7 mouse cellular contexts compared by ENCODE assay signal in genomic region chr7:64192261-64192943, GRCm38 (mm10). TPM values are rescaled to one million over a fixed set of nuclear protein-coding genes. Genes with fewer than 3 reads are reported as not detected.
DNase-seq lines count a peak whose midpoint lies in the region; ATAC-seq lines count a peak whose summit lies in the region.

No protein-coding gene starts in this region.

- WGBS in embryonic facial prominence, embryonic 13.5 days, result 53% methylated on average over 14 of the region's 14 CpGs
- WGBS in neural tube, embryonic 15.5 days, result 72% methylated on average over 14 of the region's 14 CpGs

- H3K27me3 ChIP-seq in embryonic facial prominence, embryonic 13.5 days, result no peaks in the 10 kb centered on the region
- H3K27me3 ChIP-seq in neural tube, embryonic 15.5 days (replicated peaks), result no peaks in the 10 kb centered on the region

- peak overlapping the region; percentile 27; the same call in 1 of the 2 replicates for H3K9ac ChIP-seq in embryonic facial prominence, embryonic 13.5 days
- no peak overlapping the region for H3K9ac ChIP-seq in neural tube, embryonic 15.5 days (replicated peaks)

- H3K4me2 ChIP-seq in embryonic facial prominence, embryonic 13.5 days, result no peak overlapping the region
- no peak overlapping the region for H3K4me2 ChIP-seq in neural tube, embryonic 15.5 days

- 0 out of 2 replicates have a peak, but pooled peaks have one; percentile 34 for ATAC-seq in embryonic facial prominence, embryonic 13.5 days (ENCODE audit: insufficient number of reproducible peaks, insufficient read depth, low FRiP score, low TSS enrichment, low read depth)
- ATAC-seq in neural tube, embryonic 15.5 days (ENCODE audit: low FRiP score), result no peak

- no peaks in the 10 kb centered on the region for H3K9me3 ChIP-seq in embryonic facial prominence, embryonic 13.5 days
- H3K9me3 ChIP-seq in neural tube, embryonic 15.5 days (replicated peaks), result no peaks in the 10 kb centered on the region

- intact Hi-C loops in left cerebral cortex, postnatal 4 days (cut with DNase I), result no loop called here
- intact Hi-C loops in heart, postnatal 10 days (cut with DNase I), result no loop called here

- no peak overlapping the region for H3K4me3 ChIP-seq in embryonic facial prominence, embryonic 13.5 days
- no peak overlapping the region for H3K4me3 ChIP-seq in neural tube, embryonic 15.5 days (replicated peaks)

- peak; percentile 53 for DNase-seq in left cerebral cortex, postnatal 4 days
- DNase-seq in left cerebral cortex, adult 11 months (ENCODE audit: low spot score), result no peak
- DNase-seq in NIH3T3 (ENCODE audit: low read depth), result peak; percentile 77
- peak; percentile 47 to 57 for DNase-seq in heart, postnatal 10 days
- DNase-seq in lung, adult 18-20 months, result peak; percentile 50 to 65

- peak overlapping the region; percentile 51 for H3K27ac ChIP-seq in embryonic facial prominence, embryonic 13.5 days
- H3K27ac ChIP-seq in neural tube, embryonic 15.5 days (replicated peaks), result no peak overlapping the region

- H3K4me1 ChIP-seq in embryonic facial prominence, embryonic 13.5 days, result peaks cover 21% of the 10 kb centered on the region
- no peaks in the 10 kb centered on the region for H3K4me1 ChIP-seq in neural tube, embryonic 15.5 days

- no peaks in the 10 kb centered on the region for H3K36me3 ChIP-seq in embryonic facial prominence, embryonic 13.5 days
- H3K36me3 ChIP-seq in neural tube, embryonic 15.5 days, result no peaks in the 10 kb centered on the region

RNA-seq across cellular contexts. Expression of gene Trpm1, which starts 38.8 kb away (rescaled TPM):
- total RNA-seq in left cerebral cortex, postnatal 4 days (2021), result under 1 TPM; 0.10 to 0.77 TPM
- 1.5 and 1.6 TPM in 2 replicates for polyA plus RNA-seq in embryonic facial prominence, embryonic 13.5 days (2015; fragmentation: Nextera tagmentation; extraction: Ambion mirVana)
- under 1 TPM in 1 of 2 experiments, not detected in 1; 0.27 TPM for total RNA-seq in heart, postnatal 10 days (2021)
- polyA plus RNA-seq in neural tube, embryonic 15.5 days (2015; fragmentation: Nextera tagmentation; extraction: Ambion mirVana), result 0.50 and 0.61 TPM in 2 replicates
